Mouse (Mus musculus) MEL (cell line): ENCODE results near the gene Gm13694. TPM values are rescaled to one million over a fixed set of nuclear protein-coding genes. Genes with fewer than 3 reads are reported as not detected.
A peak's percentile ranks its signal among the peaks of the same experiment; 100 is the strongest.
"Not testable (repeated sequence)": the region's sequence is repeated elsewhere in the genome, so short reads cannot be mapped to it uniquely, and the experiment has no call there.

Experiments
- DNase-seq: peaks from one replicate; pipeline ENCODE4 v3.0.0; 2011; ENCODE audit warnings: low read depth, low spot score
- H3K27ac ChIP-seq: 2 replicates; pipeline ENCODE4 v1.5.1; 2012; ENCODE audit warnings: low read depth, mild to moderate bottlenecking, control low read depth, low read length, moderate library complexity; ENCODE audit not compliant: control insufficient read depth
- H3K27me3 ChIP-seq, 2 experiments: fragments of 150-350 bp in 1 of 2; sonication (generic) in 1 of 2; 2 replicates each; pipeline ENCODE4 v1.6.1; 2012; ENCODE audit warnings: low read length in 2 of 2, mild to moderate bottlenecking in 2 of 2, improper control_type of control experiment in 1 of 2, moderate library complexity in 1 of 2; ENCODE audit not compliant: insufficient read depth in 2 of 2, control insufficient read depth in 1 of 2
- H3K36me3 ChIP-seq, 2 experiments: 2 replicates each; pipeline ENCODE4 v1.6.1; 2012 to 2014; ENCODE audit warnings: low read length in 2 of 2, improper control_type of control experiment in 1 of 2, inconsistent platforms in 1 of 2, mild to moderate bottlenecking in 1 of 2; ENCODE audit not compliant: insufficient read depth in 2 of 2, control insufficient read depth in 1 of 2
- H3K4me1 ChIP-seq, 2 experiments: fragments of 150-350 bp in 1 of 2; sonication (generic) in 1 of 2; 2 replicates each; pipeline ENCODE4 v1.6.1; 2012; ENCODE audit warnings: low read length in 2 of 2, improper control_type of control experiment in 1 of 2, mild to moderate bottlenecking in 1 of 2; ENCODE audit not compliant: insufficient read depth in 2 of 2, control insufficient read depth in 1 of 2
- H3K4me3 ChIP-seq, 2 experiments: fragments of 150-350 bp in 1 of 2; sonication (generic) in 1 of 2; 2 replicates each; pipeline ENCODE4 v1.5.1; 2012; ENCODE audit warnings: low read depth in 2 of 2, low read length in 2 of 2, mild to moderate bottlenecking in 2 of 2, moderate library complexity in 2 of 2, control low read depth in 1 of 2, improper control_type of control experiment in 1 of 2; ENCODE audit not compliant: control insufficient read depth in 1 of 2, insufficient read depth in 1 of 2
- H3K79me2 ChIP-seq: 2 replicates; pipeline ENCODE4 v1.6.1; 2012; ENCODE audit warnings: mild to moderate bottlenecking, low read length, moderate library complexity; ENCODE audit not compliant: control insufficient read depth, poor library complexity, insufficient read depth
- H3K9ac ChIP-seq: 2 replicates; pipeline ENCODE4 v1.6.1; 2012; ENCODE audit warnings: low read depth, mild to moderate bottlenecking, control low read depth, low read length, moderate library complexity; ENCODE audit not compliant: control insufficient read depth, poor library complexity, severe bottlenecking
- H3K9me3 ChIP-seq: fragments of 150-350 bp; sonication (generic); replicated peaks from 2 replicates; pipeline ENCODE4 v1.6.1; 2012; ENCODE audit warnings: mild to moderate bottlenecking, low read length, improper control_type of control experiment, moderate library complexity; ENCODE audit not compliant: insufficient read depth
- BHLHE40 ChIP-seq: IDR thresholded peaks from 2 replicates; pipeline ENCODE4 v1.6.1; 2012; ENCODE audit warnings: low read depth, mild to moderate bottlenecking, inconsistent platforms, low read length, improper control_type of control experiment, borderline replicate concordance
- CTCF ChIP-seq, 3 experiments: IDR thresholded peaks in 2 of 3; conservative IDR thresholded peaks in 1 of 3; 2 replicates each; pipeline ENCODE4 v1.5.1; 2011 to 2012; ENCODE audit warnings: low read length in 3 of 3, low read depth in 2 of 3, mild to moderate bottlenecking in 2 of 3, improper control_type of control experiment in 1 of 3, inconsistent platforms in 1 of 3, mixed read lengths in 1 of 3, moderate library complexity in 1 of 3; ENCODE audit not compliant: control insufficient read depth in 1 of 3, insufficient read depth in 1 of 3, poor library complexity in 1 of 3, severe bottlenecking in 1 of 3
- ETS1 ChIP-seq: IDR thresholded peaks from 2 replicates; pipeline ENCODE4 v1.6.1; 2012; ENCODE audit warnings: low read depth, mild to moderate bottlenecking, inconsistent platforms, low read length, improper control_type of control experiment, moderate library complexity
- GABPA ChIP-seq: IDR thresholded peaks from 2 replicates; pipeline ENCODE4 v1.6.1; 2012; ENCODE audit warnings: low read depth, mild to moderate bottlenecking, inconsistent platforms, low read length, improper control_type of control experiment, moderate library complexity
- HCFC1 ChIP-seq: IDR thresholded peaks from 2 replicates; pipeline ENCODE4 v1.6.1; 2012; ENCODE audit warnings: low read depth, mild to moderate bottlenecking, inconsistent platforms, low read length, improper control_type of control experiment, moderate library complexity
- MAX ChIP-seq: IDR thresholded peaks from 2 replicates; pipeline ENCODE4 v1.6.1; 2011; ENCODE audit warnings: low read length, improper control_type of control experiment
- MAZ ChIP-seq: IDR thresholded peaks from 2 replicates; pipeline ENCODE4 v1.6.1; 2012; ENCODE audit warnings: low read depth, mild to moderate bottlenecking, inconsistent platforms, low read length, improper control_type of control experiment
- MEF2A ChIP-seq: IDR thresholded peaks from 2 replicates; pipeline ENCODE4 v1.6.1; 2014; ENCODE audit warnings: low read depth, mild to moderate bottlenecking, inconsistent platforms, low read length, improper control_type of control experiment; ENCODE audit not compliant: poor library complexity, insufficient replicate concordance, severe bottlenecking; ENCODE audit errors: extremely low read depth
- MYC ChIP-seq: IDR thresholded peaks from 2 replicates; pipeline ENCODE4 v1.6.1; 2011; ENCODE audit warnings: low read depth, mild to moderate bottlenecking, low read length, improper control_type of control experiment, moderate library complexity
- NRF1 ChIP-seq: IDR thresholded peaks from 2 replicates; pipeline ENCODE4 v1.6.1; 2014; ENCODE audit warnings: low read depth, mild to moderate bottlenecking, inconsistent platforms, low read length, improper control_type of control experiment, moderate library complexity; ENCODE audit not compliant: poor library complexity, insufficient read depth, severe bottlenecking
- POLR2A ChIP-seq, 2 experiments: IDR thresholded peaks; 2 replicates each; pipeline ENCODE4 v1.6.1; 2011 to 2012; ENCODE audit warnings: low read length in 2 of 2, mild to moderate bottlenecking in 2 of 2, control low read depth in 1 of 2, improper control_type of control experiment in 1 of 2, low read depth in 1 of 2, moderate library complexity in 1 of 2; ENCODE audit not compliant: control insufficient read depth in 1 of 2, insufficient read depth in 1 of 2, poor library complexity in 1 of 2
- POLR2AphosphoS5 ChIP-seq: IDR thresholded peaks from 2 replicates; pipeline ENCODE4 v1.6.1; 2012; ENCODE audit warnings: low read depth, borderline replicate concordance, mild to moderate bottlenecking, inconsistent platforms, low read length, moderate library complexity, mixed read lengths
- RAD21 ChIP-seq: IDR thresholded peaks from 2 replicates; pipeline ENCODE4 v1.6.1; 2011; ENCODE audit warnings: mild to moderate bottlenecking, low read depth, low read length, improper control_type of control experiment
- RCOR1 ChIP-seq: IDR thresholded peaks from 2 replicates; pipeline ENCODE4 v1.6.1; 2012; ENCODE audit warnings: low read depth, mild to moderate bottlenecking, inconsistent platforms, low read length, improper control_type of control experiment
- SIN3A ChIP-seq: IDR thresholded peaks from 2 replicates; pipeline ENCODE4 v1.6.1; 2012; ENCODE audit warnings: low read length, improper control_type of control experiment, inconsistent platforms
- TAL1 ChIP-seq: IDR thresholded peaks from 2 replicates; pipeline ENCODE4 v1.6.1; 2012; ENCODE audit warnings: mild to moderate bottlenecking, inconsistent platforms, low read length, moderate library complexity, mixed read lengths
- TCF12 ChIP-seq: IDR thresholded peaks from 2 replicates; pipeline ENCODE4 v1.6.1; 2014; ENCODE audit warnings: low read depth, mild to moderate bottlenecking, inconsistent platforms, low read length, improper control_type of control experiment, moderate library complexity
- ZC3H11A ChIP-seq: IDR thresholded peaks from 2 replicates; pipeline ENCODE4 v1.6.1; 2012; ENCODE audit warnings: low read depth, mild to moderate bottlenecking, inconsistent platforms, low read length, improper control_type of control experiment
- ZKSCAN1 ChIP-seq: IDR thresholded peaks from 2 replicates; pipeline ENCODE4 v1.6.1; 2012; ENCODE audit warnings: low read depth, mild to moderate bottlenecking, inconsistent platforms, low read length, improper control_type of control experiment, moderate library complexity
- ZMIZ1 ChIP-seq: IDR thresholded peaks from 2 replicates; pipeline ENCODE4 v1.6.1; 2012; ENCODE audit warnings: low read depth, mild to moderate bottlenecking, inconsistent platforms, low read length, improper control_type of control experiment, moderate library complexity
- polyA plus RNA-seq, 2 experiments: library from polyadenylated mRNA; stranded (reverse) in 1 of 2; unstranded in 1 of 2; fragments of >175 nt in 1 of 2; fragments of >200 nt in 1 of 2; gene quantifications; 2 replicates each; pipeline versions ENCODE4 v1.2.1 to v1.2.4; 2012; ENCODE audit warnings: low replicate concordance in 2 of 2, low read depth in 1 of 2; ENCODE audit not compliant: insufficient read length in 2 of 2, insufficient read depth in 1 of 2, missing spikeins in 1 of 2
- total RNA-seq: library from RNA; depleted of rRNA; stranded (reverse); fragments of 300-350 nt; gene quantifications from 2 replicates; pipeline ENCODE4 v1.2.3, GENCODE M21; 2012; rRNA removed

The Gm13694 gene
- total RNA-seq (0.08 TPM in 1 of 2 replicates, not detected in the other), polyA plus RNA-seq (under 1 TPM in 1 of 2 experiments, not detected in 1; 0.08 TPM)

DNA sequence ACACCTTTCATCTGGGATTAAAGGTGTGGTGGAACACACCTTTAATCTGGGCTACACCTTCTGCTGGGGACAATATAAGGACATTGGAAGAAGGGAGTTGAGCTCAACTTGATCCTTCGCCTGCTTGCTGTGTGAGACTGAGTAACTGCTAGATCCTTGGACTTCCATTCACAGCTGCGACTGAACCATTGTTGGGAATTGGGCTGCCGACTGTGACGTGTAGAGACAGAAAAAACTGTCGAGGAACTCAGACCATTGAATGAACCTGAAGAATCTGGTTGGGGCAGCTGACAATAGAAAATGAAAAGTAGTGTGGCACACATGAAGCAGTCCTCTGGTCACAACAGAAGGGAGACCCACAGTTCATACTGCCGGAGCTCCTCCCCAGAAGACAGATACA, at the start of gene Gm13694:
Gene Gm13694, plus strand, starts transcription at position 301 of the 400 bp plus-strand sequence.
- not testable (repeated sequence) for H3K79me2 ChIP-seq, H3K9ac ChIP-seq, H3K4me3 ChIP-seq, H3K27me3 ChIP-seq, H3K4me1 ChIP-seq, H3K27ac ChIP-seq, H3K9me3 ChIP-seq, DNase-seq, H3K36me3 ChIP-seq

DNA sequence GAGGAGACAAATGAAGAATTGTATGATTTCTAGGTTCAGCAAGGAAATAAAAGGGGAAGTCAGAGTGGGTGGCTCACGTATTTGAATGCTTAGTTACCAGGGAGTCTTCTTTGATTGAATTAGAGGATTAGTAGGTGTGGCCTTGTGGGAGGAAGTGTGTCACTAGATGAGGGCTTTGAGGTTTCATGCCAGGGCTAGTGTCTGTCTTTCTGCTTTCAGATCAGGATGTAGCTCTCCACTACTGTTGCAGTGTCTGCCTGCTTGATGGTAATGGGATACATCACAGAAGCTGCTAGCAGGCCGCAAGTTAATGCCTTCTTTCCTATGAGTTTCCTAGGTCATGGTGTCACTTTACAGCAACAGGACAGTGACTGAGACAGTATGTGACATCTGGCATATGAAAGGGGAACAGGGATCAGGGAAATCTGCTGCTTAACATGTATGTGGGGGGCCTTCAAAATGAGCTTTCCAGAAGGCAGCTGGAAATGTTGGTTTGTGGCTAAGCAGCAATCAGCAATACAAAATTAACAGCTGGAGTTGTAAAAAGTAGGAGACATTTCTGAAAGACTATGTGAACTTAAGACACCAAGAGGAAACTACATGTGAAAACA, 49.1 kb upstream of the Gm13694 start:
- peak; percentile 35 for DNase-seq
- peaks cover 0 to 2% of the 10 kb centered on the region in 2 experiments; a peak in 1 of 4 replicates for H3K27me3 ChIP-seq

GRCm38 (mm10) chr2:83940931-83941361, 37.8 kb upstream of the Gm13694 start, which contains the start of gene Zswim2:
Gene Zswim2, minus strand, starts transcription at chr2:83941228.
- no peak for DNase-seq
- no peaks in the 10 kb centered on the region for H3K9me3 ChIP-seq
- H3K27me3 ChIP-seq: no peaks in the 10 kb centered on the region

More for the DNA sequence above, 49.1 kb upstream of the Gm13694 start:
- TF ChIP-seq ZMIZ1: no peak
- TF ChIP-seq NRF1: no peak
- TF ChIP-seq MEF2A: no peak
- TF ChIP-seq BHLHE40: no peak
- TF ChIP-seq ZC3H11A: no peak
- no peak for TF ChIP-seq MYC
- TF ChIP-seq POLR2A (IDR thresholded peaks at IDR 0.05; ENCODE audit: control insufficient read depth in 1 of 2, insufficient read depth in 1 of 2, low read depth in 1 of 2, low read length in 2 of 2, poor library complexity in 1 of 2): no peak
- no peak for TF ChIP-seq SIN3A
- TF ChIP-seq MAZ: no peak
- TF ChIP-seq POLR2AphosphoS5: no peak
- no peak for TF ChIP-seq HCFC1
- no peak for TF ChIP-seq RAD21
- no peak for TF ChIP-seq MAX
- H3K79me2 ChIP-seq: no peaks in the 10 kb centered on the region
- no peaks in the 10 kb centered on the region for H3K4me1 ChIP-seq
- H3K9me3 ChIP-seq: no peaks in the 10 kb centered on the region
- no peak overlapping the region for H3K4me3 ChIP-seq
- no peak overlapping the region for H3K9ac ChIP-seq
- no peak overlapping the region for H3K27ac ChIP-seq
- H3K36me3 ChIP-seq: no peaks in the 10 kb centered on the region

More at GRCm38 (mm10) chr2:83940931-83941361, 37.8 kb upstream of the Gm13694 start, which contains the start of gene Zswim2:
- TF ChIP-seq SIN3A: no peak
- no peak for TF ChIP-seq GABPA
- no peak for TF ChIP-seq RCOR1
- TF ChIP-seq ETS1: no peak
- TF ChIP-seq RAD21: no peak
- TF ChIP-seq TAL1: no peak
- no peak for TF ChIP-seq ZKSCAN1
- no peak for TF ChIP-seq CTCF (IDR thresholded peaks at IDR 0.05 in 2 of 3, conservative IDR thresholded peaks at IDR 0.05 in 1 of 3; ENCODE audit: control insufficient read depth in 1 of 3, insufficient read depth in 1 of 3, low read depth in 2 of 3, low read length in 3 of 3, poor library complexity in 1 of 3, severe bottlenecking in 1 of 3)
- TF ChIP-seq MAZ: no peak
- no peak for TF ChIP-seq MAX
- TF ChIP-seq POLR2A (IDR thresholded peaks at IDR 0.05; ENCODE audit: control insufficient read depth in 1 of 2, insufficient read depth in 1 of 2, low read depth in 1 of 2, low read length in 2 of 2, poor library complexity in 1 of 2): no peak
- TF ChIP-seq TCF12: no peak
- Histone ChIP-seq H3K27ac (no peak within 1 kb of the TSS), H3K4me3 (no peak within 1 kb of the TSS), H3K79me2 (no peaks in the 10 kb centered on the region), H3K36me3 (no peaks in the 10 kb centered on the region), H3K9ac (no peak within 1 kb of the TSS), H3K4me1 (no peaks in the 10 kb centered on the region)
